In the genomic region with DNA sequence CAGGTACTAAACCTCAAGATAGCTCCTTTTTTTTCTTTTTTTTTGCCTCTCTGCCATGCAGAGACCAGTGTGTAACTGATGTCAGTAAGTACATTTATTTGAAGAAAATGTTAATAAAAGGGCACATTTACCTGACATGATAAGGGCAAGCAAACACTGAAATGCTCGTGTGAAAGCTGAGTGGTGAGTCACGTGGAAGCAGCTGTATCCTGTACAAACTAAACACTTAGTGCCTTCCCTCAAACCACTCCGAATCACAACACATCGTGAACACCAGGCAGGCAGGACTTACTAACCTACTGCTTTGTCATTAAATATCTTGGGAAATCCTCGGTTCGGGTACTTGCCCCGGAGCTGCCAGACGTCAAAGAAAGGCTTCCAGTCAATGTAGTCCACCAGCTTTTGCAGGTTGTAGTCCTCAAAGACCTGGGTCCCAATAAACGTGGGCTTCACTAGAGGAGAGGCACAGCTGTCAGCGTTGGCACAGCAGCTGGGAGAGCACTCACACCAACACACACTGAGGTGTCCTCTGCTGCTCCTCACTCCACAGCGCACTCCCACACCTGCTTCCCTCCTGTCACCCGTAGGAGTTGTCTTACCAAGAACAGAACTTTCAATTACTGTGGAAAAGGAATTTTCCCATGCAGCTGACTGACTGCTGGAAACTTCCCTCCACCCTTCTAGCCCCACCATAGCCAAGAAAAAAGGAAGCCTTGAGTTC, we compare ENCODE assay signal across 18 mouse cellular contexts.
DNase-seq lines count a peak whose midpoint lies in the region; ATAC-seq lines count a peak whose summit lies in the region.
"Had no signal": no experiment of that assay in that cellular context is flagged by ENCODE, and none has a peak within 500 bp of the region (broad histone marks: within the 10 kb centered on the region; RNA-seq: fewer than 3 reads in every experiment).

No protein-coding gene starts in this region.

- peaks cover 37% of the 10 kb centered on the region for H3K36me3 ChIP-seq in heart, embryonic 16.5 days (ENCODE audit: control insufficient read depth, insufficient read depth)
- peaks cover 81% of the 10 kb centered on the region for H3K36me3 ChIP-seq in heart, embryonic 10.5 days

- WGBS in heart, embryonic 16.5 days, result 86% methylated on average over 12 of the region's 12 CpGs
- WGBS in heart, embryonic 10.5 days, result 88% methylated on average over 12 of the region's 12 CpGs

- peaks cover 21% of the 10 kb centered on the region for H3K4me1 ChIP-seq in heart, embryonic 16.5 days (ENCODE audit: control insufficient read depth, insufficient read depth, low read length)
- no peaks in the 10 kb centered on the region; the same call in 1 of the 2 replicates for H3K4me1 ChIP-seq in heart, embryonic 10.5 days
- H3K4me1 ChIP-seq: embryonic facial prominence, embryonic 12.5 days; forebrain, embryonic 13.5 days; hindbrain, embryonic 15.5 days; intestine, embryonic 15.5 days; limb, embryonic 12.5 days; liver, embryonic 12.5 days had no signal

- no peak overlapping the region for H3K4me3 ChIP-seq in heart, embryonic 16.5 days (ENCODE audit: low read length)
- H3K4me3 ChIP-seq in heart, embryonic 10.5 days, result no peak overlapping the region
- H3K4me3 ChIP-seq: embryonic facial prominence, embryonic 12.5 days; erythroblast, embryonic 14.5 days; forebrain, embryonic 13.5 days; heart, adult 2 months; hindbrain, embryonic 15.5 days; intestine, embryonic 15.5 days; limb, embryonic 12.5 days; liver, embryonic 12.5 days had no signal

- H3K9ac ChIP-seq in heart, embryonic 16.5 days (ENCODE audit: low read length), result no peak overlapping the region
- H3K9ac ChIP-seq: embryonic facial prominence, embryonic 12.5 days; forebrain, embryonic 13.5 days; hindbrain, embryonic 15.5 days; intestine, embryonic 15.5 days; limb, embryonic 12.5 days; liver, embryonic 12.5 days had no signal

- intact Hi-C loops in left cerebral cortex, postnatal 36 days (cut with DNase I), result no loop called here

- H3K4me2 ChIP-seq in heart, embryonic 16.5 days (ENCODE audit: low read depth, low read length), result no peak overlapping the region
- H3K4me2 ChIP-seq: embryonic facial prominence, embryonic 12.5 days; forebrain, embryonic 13.5 days; hindbrain, embryonic 15.5 days; intestine, embryonic 15.5 days; limb, embryonic 12.5 days; liver, embryonic 12.5 days had no signal

- no peak for DNase-seq in heart, embryonic 10.5 days (ENCODE audit: low spot score)
- DNase-seq in testis, postnatal 14 days (ENCODE audit: low spot score), result peak; percentile 27
- no peak for DNase-seq in testis, postnatal 10 days (ENCODE audit: low spot score)
- DNase-seq in left cerebral cortex, postnatal 36 days (ENCODE audit: low spot score in 2 of 2), result peak; percentile 56 to 68
- DNase-seq in urinary bladder, adult 18-20 months (ENCODE audit: low spot score in 2 of 2), result no peak
- DNase-seq in kidney, adult 11 months, result no peak
- DNase-seq: lung, adult 2 months; spleen, adult 18-20 months; thymus, postnatal 25 days had no signal

- H3K9me3 ChIP-seq in heart, embryonic 16.5 days (replicated peaks; ENCODE audit: control insufficient read depth, low read length), result no peaks in the 10 kb centered on the region
- H3K9me3 ChIP-seq in heart, embryonic 10.5 days, result no peaks in the 10 kb centered on the region
- H3K9me3 ChIP-seq: embryonic facial prominence, embryonic 12.5 days; forebrain, embryonic 13.5 days; hindbrain, embryonic 15.5 days; intestine, embryonic 15.5 days; limb, embryonic 12.5 days; liver, embryonic 12.5 days had no signal

- 0 out of 2 replicates have a peak overlapping the region, but pooled peaks have one; percentile 18 for H3K27ac ChIP-seq in heart, embryonic 16.5 days (ENCODE audit: low read length)
- no peak overlapping the region for H3K27ac ChIP-seq in heart, embryonic 10.5 days
- H3K27ac ChIP-seq: embryonic facial prominence, embryonic 12.5 days; forebrain, embryonic 13.5 days; hindbrain, embryonic 15.5 days; intestine, embryonic 15.5 days; limb, embryonic 12.5 days; liver, embryonic 12.5 days had no signal

- no peak for ATAC-seq in heart, embryonic 16.5 days (replicated peaks; ENCODE audit: extremely low read depth, insufficient read depth, low FRiP score)
- ATAC-seq: forebrain, embryonic 13.5 days; intestine, embryonic 15.5 days; liver, embryonic 12.5 days had no signal

- no peaks in the 10 kb centered on the region for H3K27me3 ChIP-seq in heart, embryonic 16.5 days (ENCODE audit: control insufficient read depth, insufficient read depth, low read length)
- no peaks in the 10 kb centered on the region for H3K27me3 ChIP-seq in heart, embryonic 10.5 days (ENCODE audit: insufficient read depth, poor library complexity, severe bottlenecking)
- H3K27me3 ChIP-seq: embryonic facial prominence, embryonic 12.5 days; forebrain, embryonic 13.5 days; hindbrain, embryonic 15.5 days; intestine, embryonic 15.5 days; limb, embryonic 12.5 days; liver, embryonic 12.5 days had no signal

Comparison
In these comparisons a context has a peak if more than half of its experiments do, and no peak if none do; other contexts are left out.
1. DNase-seq: peak in testis, postnatal 14 days (single experiment) and left cerebral cortex, postnatal 36 days (2 of 2); none in heart, embryonic 10.5 days (single experiment), testis, postnatal 10 days (single experiment), urinary bladder, adult 18-20 months (0 of 2) and kidney, adult 11 months (single experiment).